Mouse (Mus musculus): ENCODE results near the gene Med6.

- TF ChIP-seq MAX (IDR thresholded peaks at IDR 0.05; ENCODE audit: low read length), result no peak
- no peak for TF ChIP-seq CTCF (conservative IDR thresholded peaks at IDR 0.05 in 1 of 2, IDR thresholded peaks at IDR 0.05 in 1 of 2; ENCODE audit: low read depth in 2 of 2, low read length in 2 of 2)
- TF ChIP-seq TCF12 (IDR thresholded peaks at IDR 0.05; ENCODE audit: low read depth, low read length), result no peak
Observed at GRCm38 (mm10) chr12:81596547-81597262, 1.9 kb upstream of the Med6 start.

Measured in CH12.LX (cell line).